Mouse (Mus musculus): Measurements from ENCODE around the gene Fcna.

Fcna gene

DNA sequence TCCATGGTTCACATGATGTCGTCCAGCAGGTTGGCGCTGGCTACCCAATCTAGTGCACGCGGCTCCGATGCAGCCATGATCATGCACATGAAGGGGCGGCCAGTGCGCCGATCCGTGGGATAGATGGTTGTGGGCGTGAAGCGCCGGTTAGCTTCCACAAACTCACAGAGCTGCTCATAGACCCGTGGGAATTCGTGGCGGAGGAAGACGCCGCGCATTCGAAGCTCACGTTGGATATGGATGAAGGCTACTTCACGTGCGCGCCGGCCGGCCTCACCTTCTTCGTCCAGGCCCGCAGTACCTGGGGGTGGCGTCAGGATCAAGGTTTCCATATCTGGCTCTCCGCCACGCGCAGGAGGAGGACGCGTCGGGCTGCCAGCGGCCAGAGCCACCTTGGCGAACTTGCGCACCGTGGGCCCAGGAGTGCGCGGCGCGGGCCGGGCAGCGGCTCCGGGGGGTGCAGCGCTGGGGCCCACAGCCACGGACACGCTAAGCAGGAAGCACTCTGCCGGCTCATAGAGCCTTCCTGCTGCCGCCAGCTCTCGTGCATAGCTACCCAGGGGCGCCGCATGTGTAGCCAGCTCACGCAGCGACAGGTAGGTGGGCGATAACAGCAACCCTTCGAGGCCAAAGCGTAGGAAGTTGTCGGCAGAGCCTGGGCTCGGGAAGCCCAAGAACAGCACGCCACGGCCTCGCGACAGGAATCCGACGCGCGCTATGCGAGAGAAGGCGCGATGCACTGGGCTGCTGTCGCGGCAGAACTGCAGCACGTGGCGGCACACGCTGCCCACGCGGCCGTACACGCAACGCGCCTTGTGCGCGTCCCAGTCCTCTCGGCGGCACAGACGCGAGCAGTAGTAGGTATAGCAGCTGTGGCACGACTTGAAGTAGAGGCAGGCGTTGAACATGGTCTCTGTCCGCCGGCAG is 50.6 kb downstream of the Fcna start:
- peak; percentile 23 for DNase-seq

DNA sequence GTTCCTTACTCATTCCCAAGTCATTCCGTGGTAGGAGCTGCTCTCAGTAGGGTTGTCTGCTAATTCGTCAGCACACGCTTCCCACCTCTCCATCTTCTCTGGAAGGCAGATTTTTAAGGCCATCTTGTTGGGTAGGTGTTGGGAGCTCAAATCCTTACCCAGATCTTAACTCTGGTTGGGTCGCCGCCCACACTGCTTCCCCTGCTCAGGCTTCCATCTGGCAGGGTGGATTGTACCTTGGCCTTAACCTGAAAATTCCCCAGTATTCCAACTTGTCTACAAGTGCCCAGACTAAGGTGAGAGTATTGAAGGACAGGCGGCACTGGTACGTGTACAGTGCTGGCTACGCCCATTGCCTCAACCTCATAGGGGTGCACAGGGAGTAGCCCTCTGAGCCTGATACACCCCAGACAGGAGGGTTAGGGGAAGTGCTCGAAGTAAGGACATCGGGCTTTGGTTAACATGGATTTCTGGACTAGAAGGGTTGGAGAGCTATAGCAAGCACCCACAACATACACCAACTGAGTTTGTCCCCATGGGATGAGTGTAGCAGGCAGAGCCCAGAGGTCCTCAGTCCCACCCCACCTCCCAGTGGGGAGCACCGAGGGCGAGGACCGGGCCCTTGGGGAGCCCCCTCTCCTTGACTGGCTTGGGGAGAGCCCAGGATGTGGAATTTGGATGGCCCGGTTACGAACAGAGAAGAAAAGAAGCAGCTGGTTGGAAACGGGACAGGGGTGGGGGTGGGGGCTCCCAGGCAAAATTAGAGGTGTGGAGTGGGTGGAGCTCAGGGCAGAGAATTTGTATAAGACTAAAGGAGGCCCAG is 51.6 kb downstream of the Fcna start:
- DNase-seq: no peak

DNA sequence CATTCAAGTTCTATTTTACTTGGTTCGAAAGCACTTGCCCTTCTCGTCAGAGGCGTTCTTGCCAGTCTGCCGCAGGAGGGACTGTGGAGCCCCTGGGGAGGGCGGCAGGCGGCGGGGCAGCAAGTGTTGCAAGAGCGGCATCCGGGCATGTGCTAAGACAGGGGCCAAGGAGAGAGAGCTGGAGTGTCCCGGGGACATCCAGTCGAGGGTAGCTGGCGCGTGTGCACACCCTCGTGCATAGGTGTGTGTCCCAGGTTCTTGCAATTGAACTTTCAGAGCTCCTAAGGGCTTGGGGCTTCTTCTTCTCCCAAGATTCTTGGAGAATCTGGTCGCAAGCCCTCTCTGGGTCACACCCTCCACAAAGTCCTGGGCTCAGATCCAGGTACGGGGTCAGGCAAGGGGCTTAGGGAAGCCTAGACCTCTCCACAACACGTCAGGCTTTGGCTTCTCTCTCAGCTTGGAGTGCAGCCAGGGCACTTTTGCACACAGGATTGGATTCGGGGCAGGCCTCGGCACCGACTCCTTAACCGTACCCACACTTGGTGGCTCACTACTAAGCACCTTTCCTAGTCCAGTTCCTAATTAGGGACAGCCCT is 52.3 kb downstream of the Fcna start:
- peak; percentile 66 for DNase-seq

All from embryo, embryonic 11 days (tissue).